Mouse (Mus musculus) E14TG2a.4 (cell line): Measurements from ENCODE around the gene Tspear.

Experiments
- CTCF ChIP-seq: conservative IDR thresholded peaks from 2 replicates; pipeline ENCODE4 v1.5.1; 2014; ENCODE audit warnings: low read length
- NANOG ChIP-seq: IDR thresholded peaks from 2 replicates; pipeline ENCODE4 v1.6.1; 2014; ENCODE audit warnings: borderline replicate concordance, low read length, mixed read lengths
- POU5F1 ChIP-seq: IDR thresholded peaks from 2 replicates; pipeline ENCODE4 v1.6.1; 2014; ENCODE audit warnings: low read length, borderline replicate concordance

DNA sequence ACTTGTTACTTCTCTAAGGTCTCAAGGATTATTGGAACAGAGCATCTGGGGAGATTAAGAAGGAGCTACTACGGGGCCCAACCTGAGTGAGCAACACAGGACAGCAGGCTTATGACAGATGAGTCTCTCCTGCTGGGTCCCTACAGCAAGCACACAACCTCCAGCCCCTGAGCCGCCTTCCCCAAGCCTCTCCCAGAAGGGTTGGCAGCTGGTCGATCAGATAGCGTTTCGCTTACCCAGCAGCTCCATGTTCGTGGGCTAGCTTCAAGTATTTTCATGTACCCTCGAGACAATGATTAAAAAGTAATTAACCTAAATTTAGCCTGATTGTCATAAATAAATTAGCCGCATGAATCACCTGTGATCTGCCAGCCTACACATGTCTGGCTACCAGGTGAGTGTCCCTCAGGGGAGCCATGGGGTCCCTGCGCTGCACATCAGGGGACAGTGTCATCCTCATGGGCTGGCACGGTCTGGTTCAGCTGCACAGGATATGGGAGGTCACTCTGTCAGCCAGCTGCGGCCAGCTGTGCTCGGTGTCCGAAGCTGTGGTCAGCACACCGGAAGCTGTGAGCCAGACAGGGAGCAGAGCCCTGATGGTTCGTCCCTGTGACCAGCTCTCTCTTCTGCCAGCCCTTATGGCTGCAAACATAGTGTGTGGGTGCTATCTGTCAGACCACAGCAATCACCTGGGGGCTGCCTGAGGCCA is 27.9 kb upstream of the Tspear start:
- TF ChIP-seq CTCF (no peak), NANOG (no peak), POU5F1 (no peak)
